Mouse (Mus musculus) urinary bladder, postnatal 14 days (tissue): ENCODE data around the gene Rabgap1l.
"Not testable (repeated sequence)": the region's sequence is repeated elsewhere in the genome, so short reads cannot be mapped to it uniquely, and the experiment has no call there.

ENCODE experiments used
- DNase-seq: peaks from one replicate; pipeline ENCODE4 v3.0.0; 2021; ENCODE audit warnings: low spot score

The Rabgap1l gene

GRCm38 (mm10) chr1:160309951-160310350 lies 483.1 kb downstream of the Rabgap1l start:
- DNase-seq = no peak

GRCm38 (mm10) chr1:160308996-160309395 lies 484.0 kb downstream of the Rabgap1l start:
- DNase-seq = peak; percentile 79

- no peak for DNase-seq
Measured at GRCm38 (mm10) chr1:160308498-160308897, 484.5 kb downstream of the Rabgap1l start.

- no peak for DNase-seq
Measured at GRCm38 (mm10) chr1:160306866-160307616, 486.0 kb downstream of the Rabgap1l start.

- no peak for DNase-seq
Measured at GRCm38 (mm10) chr1:160306336-160306735, 486.7 kb downstream of the Rabgap1l start.

- DNase-seq = no peak
Measured at GRCm38 (mm10) chr1:160305826-160306225, 487.2 kb downstream of the Rabgap1l start.

GRCm38 (mm10) chr1:160304969-160305498 lies 488.0 kb downstream of the Rabgap1l start:
- DNase-seq = no peak

GRCm38 (mm10) chr1:160302268-160302667 lies 490.7 kb downstream of the Rabgap1l start:
- no peak for DNase-seq

- no peak for DNase-seq
Measured at GRCm38 (mm10) chr1:160301156-160301555, 491.9 kb downstream of the Rabgap1l start.

GRCm38 (mm10) chr1:160300704-160301103 lies 492.3 kb downstream of the Rabgap1l start:
- no peak for DNase-seq

GRCm38 (mm10) chr1:160299979-160300378 lies 493.0 kb downstream of the Rabgap1l start:
- no peak for DNase-seq

GRCm38 (mm10) chr1:160298893-160299292 lies 494.1 kb downstream of the Rabgap1l start:
- DNase-seq = no peak

- DNase-seq = no peak
Measured at GRCm38 (mm10) chr1:160297701-160298100, 495.3 kb downstream of the Rabgap1l start.

- DNase-seq = no peak
Measured at GRCm38 (mm10) chr1:160295323-160295722, 497.7 kb downstream of the Rabgap1l start.

GRCm38 (mm10) chr1:160293488-160293887 lies 499.5 kb downstream of the Rabgap1l start:
- DNase-seq = no peak

GRCm38 (mm10) chr1:160292058-160292457 lies 501.0 kb downstream of the Rabgap1l start:
- DNase-seq = no peak

- DNase-seq = no peak
Measured at GRCm38 (mm10) chr1:160290242-160290641, 502.8 kb downstream of the Rabgap1l start.

GRCm38 (mm10) chr1:160287058-160287645 lies 505.9 kb downstream of the Rabgap1l start:
- no peak for DNase-seq

GRCm38 (mm10) chr1:160286400-160287057 lies 506.5 kb downstream of the Rabgap1l start:
- no peak for DNase-seq

- no peak for DNase-seq
Measured at GRCm38 (mm10) chr1:160284241-160284640, 508.8 kb downstream of the Rabgap1l start.

GRCm38 (mm10) chr1:160282166-160282874 lies 510.7 kb downstream of the Rabgap1l start:
- DNase-seq = not testable (repeated sequence)
